Mouse (Mus musculus) intestine, embryonic 15.5 days (tissue): ENCODE data around the gene Zfp827. TPM values are rescaled to one million over a fixed set of nuclear protein-coding genes. Genes with fewer than 3 reads are reported as not detected.

Experiments
- ATAC-seq: fragments of 200-750 bp; cut with Nextera tagmentation; 2 replicates; pipeline ENCODE4 v1.8.0; 2017; ENCODE audit warnings: moderate TSS enrichment, moderate library complexity
- H3K27ac ChIP-seq: fragments of 300-500 bp; sonication (generic); 2 replicates; pipeline ENCODE4 v1.5.1; 2015; ENCODE audit warnings: mild to moderate bottlenecking, inconsistent platforms
- H3K27me3 ChIP-seq: fragments of 300-500 bp; sonication (generic); replicated peaks from 2 replicates; pipeline ENCODE4 v1.6.1; 2015; ENCODE audit warnings: inconsistent platforms
- H3K36me3 ChIP-seq: fragments of 300-500 bp; sonication (generic); 2 replicates; pipeline ENCODE4 v1.6.1; 2015; ENCODE audit warnings: inconsistent platforms
- H3K4me1 ChIP-seq: fragments of 300-500 bp; sonication (generic); replicated peaks from 2 replicates; pipeline ENCODE4 v1.6.1; 2015; ENCODE audit warnings: inconsistent platforms
- H3K4me2 ChIP-seq: fragments of 300-500 bp; sonication (generic); replicated peaks from 2 replicates; pipeline ENCODE4 v1.6.1; 2015; ENCODE audit warnings: mild to moderate bottlenecking, inconsistent platforms
- H3K4me3 ChIP-seq: fragments of 300-500 bp; sonication (generic); replicated peaks from 2 replicates; pipeline ENCODE4 v1.5.1; 2015; ENCODE audit warnings: inconsistent platforms
- H3K9ac ChIP-seq: fragments of 300-500 bp; sonication (generic); 2 replicates; pipeline ENCODE4 v1.6.1; 2015; ENCODE audit warnings: inconsistent platforms
- H3K9me3 ChIP-seq: fragments of 300-500 bp; sonication (generic); 2 replicates; pipeline ENCODE4 v1.6.1; 2016; ENCODE audit warnings: inconsistent platforms
- WGBS: fragments of 180-500 bp; shearing (Covaris S2); methylation state at CpG from one replicate; pipeline ENCODE4 v1.1.7; 2015; 5-methylcytosine and 5-hydroxymethylcytosine counted together
- polyA plus RNA-seq: library from polyadenylated mRNA; unstranded; fragments of >200 nt; fragmentation: Nextera tagmentation; extraction: Ambion mirVana; gene quantifications from 2 replicates; pipeline ENCODE4 v1.2.1, GENCODE M21; 2015

Gene Zfp827
- polyA plus RNA-seq, 1 experiment from 2014 or later: 6.5 TPM

DNA sequence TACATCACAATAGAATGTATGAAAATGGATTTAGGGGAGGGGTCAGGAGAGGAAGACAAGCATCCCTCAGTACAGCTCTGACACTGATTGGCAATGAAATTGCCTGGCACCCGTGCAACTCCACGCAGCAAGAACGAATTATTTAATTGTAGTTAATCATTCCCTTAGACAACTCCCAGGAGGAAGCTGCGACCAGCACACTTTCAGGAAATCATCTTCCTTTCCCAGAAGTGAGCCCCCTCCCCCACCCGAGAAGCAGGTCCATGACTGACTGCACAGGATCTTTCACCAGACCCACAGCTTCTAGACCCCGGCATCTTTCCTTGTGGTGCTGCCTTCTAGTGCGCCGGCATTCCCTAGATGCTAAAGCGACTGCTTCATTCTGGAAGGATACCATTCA, 183.4 kb downstream of the Zfp827 start:
- no peak overlapping the region for H3K27ac ChIP-seq
- ATAC-seq: no peak

DNA sequence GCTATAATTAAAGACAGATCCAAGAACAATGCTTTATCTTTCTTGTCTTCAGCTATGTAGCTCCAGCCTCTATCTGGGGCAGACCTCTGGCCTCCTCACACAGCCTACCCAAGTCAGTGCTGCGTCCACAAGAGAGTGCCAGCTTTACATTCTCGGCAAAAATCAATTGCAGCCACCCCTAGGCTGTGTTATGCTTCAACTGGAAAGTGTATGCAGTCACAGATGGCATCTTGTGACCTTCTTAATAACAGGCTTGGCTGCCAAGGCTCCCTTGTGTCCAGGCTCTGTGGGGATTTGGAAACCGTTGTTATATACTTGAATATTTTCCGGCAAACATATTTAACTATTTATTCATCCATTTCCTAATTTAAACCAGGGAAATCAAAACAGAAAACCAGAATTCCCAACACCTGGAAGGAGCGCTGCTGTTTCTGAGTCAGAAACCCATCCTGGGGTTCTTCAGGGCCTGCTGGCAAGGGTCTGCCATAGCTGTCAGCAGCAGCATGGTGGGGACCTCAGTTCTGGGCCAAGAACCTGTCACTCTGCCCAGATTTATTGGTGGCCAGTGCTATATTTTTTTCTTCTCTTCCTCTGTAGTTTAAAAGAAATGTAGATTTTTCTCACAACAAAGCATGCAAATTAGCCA, 194.0 kb downstream of the Zfp827 start:
- Histone ChIP-seq H3K4me3 (no peak overlapping the region), H3K36me3 (no peaks in the 10 kb centered on the region), H3K4me2 (no peak overlapping the region), H3K9me3 (no peaks in the 10 kb centered on the region), H3K27ac (no peak overlapping the region), H3K27me3 (no peaks in the 10 kb centered on the region), H3K4me1 (no peaks in the 10 kb centered on the region), H3K9ac (no peak overlapping the region)
- no peak for ATAC-seq
- WGBS: 62% methylated on average over 5 of the region's 5 CpGs

More for the DNA sequence above, 183.4 kb downstream of the Zfp827 start:
- WGBS: 67% methylated on average over 9 of the region's 9 CpGs
- H3K9me3 ChIP-seq: no peaks in the 10 kb centered on the region
- H3K4me3 ChIP-seq: no peak overlapping the region
- H3K27me3 ChIP-seq: no peaks in the 10 kb centered on the region
- H3K9ac ChIP-seq: no peak overlapping the region
- H3K36me3 ChIP-seq: no peaks in the 10 kb centered on the region
- H3K4me1 ChIP-seq: peaks cover 26% of the 10 kb centered on the region
- H3K4me2 ChIP-seq: no peak overlapping the region

DNA sequence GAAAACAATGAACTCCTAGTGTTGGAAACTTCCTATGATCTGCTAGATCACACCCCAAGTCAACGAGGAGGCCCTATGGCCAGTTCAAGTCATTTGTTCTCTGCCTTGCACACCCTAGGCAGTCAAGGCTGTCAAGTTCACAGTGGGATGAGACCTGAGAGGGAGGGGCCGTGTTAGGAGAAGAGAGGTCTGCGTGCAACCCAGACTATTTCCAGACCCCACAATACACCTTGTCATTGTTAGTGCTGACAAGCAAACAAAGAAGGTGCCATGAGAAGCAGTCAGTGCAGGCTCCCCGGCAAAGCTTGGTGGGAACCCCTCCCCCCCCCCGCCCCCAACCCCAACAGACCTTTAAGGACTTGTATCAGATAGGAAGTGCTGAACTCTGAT, 194.5 kb downstream of the Zfp827 start:
- Histone ChIP-seq H3K4me1 (no peaks in the 10 kb centered on the region), H3K9ac (no peak overlapping the region)

DNA sequence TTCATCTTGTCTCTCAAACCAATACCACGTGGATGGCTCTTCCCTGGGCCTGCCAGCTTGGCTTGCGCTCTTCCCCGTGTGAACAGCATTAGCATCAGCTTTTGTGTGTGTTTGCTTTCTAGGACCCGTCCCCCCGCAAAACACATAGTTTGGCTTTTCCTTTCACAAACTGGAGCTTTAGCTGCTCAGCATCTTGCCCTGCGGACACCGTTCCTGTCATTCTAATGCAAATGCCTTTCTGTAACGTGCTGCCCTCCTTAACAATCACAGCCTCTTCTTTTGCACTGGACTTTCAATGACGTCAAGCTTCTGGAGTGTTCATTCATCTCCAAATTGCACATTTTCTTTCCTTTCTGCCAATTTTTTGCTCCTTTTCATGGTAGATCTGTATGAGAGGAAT, 196.1 kb downstream of the Zfp827 start:
- H3K27ac ChIP-seq: no peak overlapping the region
- WGBS: 88% methylated on average over 9 of the region's 9 CpGs
- no peak overlapping the region for H3K9ac ChIP-seq
- ATAC-seq: no peak
- no peaks in the 10 kb centered on the region for H3K36me3 ChIP-seq
- no peaks in the 10 kb centered on the region for H3K4me1 ChIP-seq
- H3K27me3 ChIP-seq: no peaks in the 10 kb centered on the region
- H3K9me3 ChIP-seq: no peaks in the 10 kb centered on the region
- no peak overlapping the region for H3K4me2 ChIP-seq
- no peak overlapping the region for H3K4me3 ChIP-seq

More for the DNA sequence above, 194.5 kb downstream of the Zfp827 start:
- H3K4me3 ChIP-seq: no peak overlapping the region
- H3K27ac ChIP-seq: no peak overlapping the region
- no peaks in the 10 kb centered on the region for H3K36me3 ChIP-seq
- no peak for ATAC-seq
- H3K4me2 ChIP-seq: no peak overlapping the region
- no peaks in the 10 kb centered on the region for H3K27me3 ChIP-seq
- H3K9me3 ChIP-seq: no peaks in the 10 kb centered on the region
- WGBS: 65% methylated on average over 5 of the region's 5 CpGs

DNA sequence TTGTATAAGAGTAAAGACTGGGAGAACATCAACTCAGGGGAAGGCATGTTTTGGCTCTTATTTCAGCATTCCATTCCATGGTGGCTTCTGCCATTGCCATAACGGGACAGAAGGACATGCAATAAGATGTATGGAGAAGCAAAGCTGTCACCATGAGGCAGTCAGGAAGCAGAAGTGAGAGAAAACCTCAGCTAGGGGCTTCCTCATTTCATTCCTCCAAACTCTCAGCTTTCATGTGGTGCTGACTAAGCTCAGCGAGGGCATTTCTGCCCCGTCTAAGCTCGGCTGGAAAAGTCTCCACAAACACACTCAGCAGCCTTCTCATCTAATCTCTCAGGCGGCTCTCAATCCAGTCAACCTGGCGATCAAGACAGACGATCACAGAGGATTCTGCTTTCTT, 197.3 kb downstream of the Zfp827 start:
- no peak for ATAC-seq
- 68% methylated on average over 7 of the region's 7 CpGs for WGBS
- Histone ChIP-seq H3K4me2 (no peak overlapping the region), H3K36me3 (no peaks in the 10 kb centered on the region), H3K4me1 (no peaks in the 10 kb centered on the region), H3K9me3 (no peaks in the 10 kb centered on the region), H3K27ac (no peak overlapping the region), H3K27me3 (no peaks in the 10 kb centered on the region), H3K9ac (no peak overlapping the region), H3K4me3 (no peak overlapping the region)

DNA sequence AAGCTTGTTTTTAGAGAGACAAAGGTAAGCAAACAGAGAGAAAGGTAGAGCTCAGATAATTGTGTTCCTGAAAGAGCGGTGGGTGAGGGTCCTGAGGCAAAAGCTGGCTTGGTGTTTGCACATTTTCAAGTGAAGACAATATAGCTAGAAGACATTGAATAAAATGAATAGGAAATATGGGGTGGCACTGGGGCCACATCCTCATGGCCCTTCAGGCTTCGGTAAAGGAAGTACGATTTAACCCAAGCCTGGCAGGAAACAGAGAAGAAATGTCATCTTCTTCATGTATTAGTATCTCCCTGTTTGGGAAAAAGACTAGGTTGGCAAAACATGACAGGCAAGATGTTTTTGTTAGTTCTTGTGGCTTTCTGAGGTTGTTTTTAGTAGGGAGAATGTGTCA, 197.8 kb downstream of the Zfp827 start:
- H3K9ac ChIP-seq: no peak overlapping the region
- H3K36me3 ChIP-seq: no peaks in the 10 kb centered on the region
- 83% methylated on average over 3 of the region's 3 CpGs for WGBS
- H3K9me3 ChIP-seq: no peaks in the 10 kb centered on the region
- no peak overlapping the region for H3K4me3 ChIP-seq
- no peak overlapping the region for H3K27ac ChIP-seq
- H3K4me1 ChIP-seq: no peaks in the 10 kb centered on the region
- no peaks in the 10 kb centered on the region for H3K27me3 ChIP-seq
- no peak for ATAC-seq
- H3K4me2 ChIP-seq: no peak overlapping the region

DNA sequence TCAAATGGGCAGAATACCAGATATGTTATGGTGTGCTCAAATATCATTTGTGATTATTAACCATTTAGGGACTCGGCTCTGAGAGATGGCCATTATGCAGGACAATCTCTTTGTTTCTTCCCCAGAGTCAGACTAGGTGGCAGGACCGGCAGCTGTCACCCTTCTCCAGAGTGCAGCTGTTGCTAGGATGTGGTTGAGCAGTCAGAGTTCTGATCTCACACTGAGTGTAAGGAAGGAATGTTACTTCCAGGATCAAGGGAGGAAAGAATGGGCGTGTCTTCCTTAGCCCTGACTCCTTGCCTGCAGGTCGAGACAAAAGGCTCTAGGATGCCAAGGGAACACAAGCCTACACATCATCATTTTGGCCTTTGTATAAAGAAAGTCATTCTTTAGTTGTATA, 199.0 kb downstream of the Zfp827 start:
- Histone ChIP-seq H3K27me3 (no peaks in the 10 kb centered on the region), H3K4me3 (no peak overlapping the region), H3K4me1 (no peaks in the 10 kb centered on the region), H3K4me2 (no peak overlapping the region), H3K9me3 (no peaks in the 10 kb centered on the region), H3K27ac (no peak overlapping the region), H3K9ac (no peak overlapping the region), H3K36me3 (no peaks in the 10 kb centered on the region)
- ATAC-seq: no peak
- WGBS: 83% methylated on average over 4 of the region's 4 CpGs

DNA sequence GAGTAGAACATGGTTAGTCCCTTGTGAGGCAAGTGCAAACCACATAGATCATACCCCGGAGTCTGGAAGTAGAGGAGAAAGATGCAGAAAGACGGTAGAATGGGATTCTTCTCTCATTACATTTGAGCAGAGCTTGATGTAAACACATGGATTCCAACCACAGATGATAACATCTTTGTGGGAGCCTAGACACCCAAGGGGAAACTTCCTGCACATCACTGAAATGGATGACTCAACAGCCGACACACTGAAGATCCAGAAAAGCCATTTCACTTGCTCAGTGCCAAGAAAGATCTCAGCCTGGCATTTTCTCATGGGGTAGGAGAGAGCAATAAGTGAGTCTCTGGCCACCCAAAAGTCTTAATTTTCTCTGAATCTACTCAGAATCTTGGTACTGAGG, 199.7 kb downstream of the Zfp827 start:
- Histone ChIP-seq H3K36me3 (no peaks in the 10 kb centered on the region), H3K4me1 (no peaks in the 10 kb centered on the region), H3K9me3 (no peaks in the 10 kb centered on the region), H3K4me2 (no peak overlapping the region), H3K27me3 (no peaks in the 10 kb centered on the region), H3K27ac (no peak overlapping the region), H3K4me3 (no peak overlapping the region), H3K9ac (no peak overlapping the region)
- WGBS: 72% methylated on average over 3 of the region's 3 CpGs
- ATAC-seq: no peak

DNA sequence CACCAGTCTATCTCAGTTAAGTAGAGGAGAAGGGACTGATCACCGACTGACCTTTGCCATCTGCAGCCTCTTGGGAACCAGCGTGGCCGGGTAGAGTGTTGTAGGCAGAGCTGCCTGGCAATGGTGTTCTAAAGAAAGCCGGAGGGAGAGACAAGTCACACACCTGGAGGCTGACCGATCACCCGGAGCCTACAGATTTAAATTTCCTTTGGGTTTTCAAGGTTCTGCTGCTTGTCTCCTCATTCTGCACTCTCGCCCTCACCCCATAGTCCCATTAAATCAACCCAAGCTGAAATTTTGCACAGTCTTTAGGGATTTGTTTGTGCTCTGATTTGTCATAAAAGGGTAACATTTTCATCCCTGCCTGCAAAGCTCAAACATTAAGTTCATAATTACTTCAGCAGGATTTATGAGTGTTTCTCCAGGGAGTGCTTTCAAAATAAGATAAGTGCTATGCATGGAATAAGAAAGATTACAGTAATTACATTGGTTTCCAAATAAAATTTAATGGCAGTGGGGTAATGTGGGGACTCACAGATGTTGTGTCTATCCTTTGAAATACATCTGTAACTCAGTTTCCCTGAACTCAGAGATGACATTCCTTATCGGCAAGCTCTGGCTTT, 201.1 kb downstream of the Zfp827 start:
- Histone ChIP-seq H3K9me3 (no peaks in the 10 kb centered on the region), H3K4me3 (no peak overlapping the region), H3K36me3 (no peaks in the 10 kb centered on the region), H3K4me1 (no peaks in the 10 kb centered on the region), H3K4me2 (no peak overlapping the region), H3K9ac (no peak overlapping the region), H3K27me3 (no peaks in the 10 kb centered on the region), H3K27ac (no peak overlapping the region)
- ATAC-seq: no peak
- WGBS: 75% methylated on average over 8 of the region's 8 CpGs

DNA sequence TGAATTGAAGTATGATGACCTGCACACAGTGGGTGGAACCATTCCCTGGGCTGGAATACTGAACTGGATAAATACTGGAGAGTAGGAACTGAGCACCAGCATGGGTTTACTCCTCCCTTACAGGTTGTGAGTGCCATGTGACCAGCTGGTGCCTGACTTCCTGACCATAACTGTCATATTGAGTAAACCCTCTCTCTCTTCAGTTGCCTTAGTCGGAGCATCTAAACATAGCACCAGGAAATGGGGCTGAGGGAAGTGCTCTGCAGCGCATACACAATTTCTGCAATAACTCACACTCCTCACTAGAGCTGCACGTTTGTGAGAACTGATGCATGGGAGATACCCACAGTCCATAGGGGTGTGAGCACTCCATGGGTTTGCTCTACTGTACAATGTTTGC, 211.1 kb downstream of the Zfp827 start:
- Histone ChIP-seq H3K27ac (no peak overlapping the region), H3K9me3 (no peaks in the 10 kb centered on the region), H3K4me2 (no peak overlapping the region), H3K36me3 (no peaks in the 10 kb centered on the region), H3K4me1 (no peaks in the 10 kb centered on the region), H3K9ac (no peak overlapping the region), H3K4me3 (no peak overlapping the region), H3K27me3 (no peaks in the 10 kb centered on the region)
- no peak for ATAC-seq
- 54% methylated on average over 3 of the region's 3 CpGs for WGBS

DNA sequence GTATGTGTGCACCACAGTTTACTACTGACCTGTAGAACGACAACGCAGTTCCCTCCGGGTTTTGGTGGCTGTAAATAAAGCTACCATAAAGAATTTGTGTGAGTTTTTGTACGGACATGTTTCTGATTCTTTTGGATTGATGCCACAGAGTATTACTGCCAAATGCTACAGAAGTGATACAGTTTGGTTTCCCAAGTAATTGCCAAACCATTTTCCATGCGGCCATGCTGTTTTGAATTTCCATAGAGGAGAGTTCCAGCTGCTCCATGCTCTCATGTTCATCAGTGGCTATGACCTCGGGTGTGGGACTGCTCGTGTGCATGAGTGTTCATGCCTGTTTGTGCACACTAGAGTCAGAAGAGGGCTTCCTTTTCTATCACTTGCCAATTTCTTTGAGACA, 211.8 kb downstream of the Zfp827 start:
- Histone ChIP-seq H3K4me3 (no peak overlapping the region), H3K36me3 (no peaks in the 10 kb centered on the region), H3K27me3 (no peaks in the 10 kb centered on the region), H3K4me1 (no peaks in the 10 kb centered on the region), H3K27ac (no peak overlapping the region), H3K9me3 (no peaks in the 10 kb centered on the region), H3K9ac (no peak overlapping the region), H3K4me2 (no peak overlapping the region)
- 77% methylated on average over 7 of the region's 7 CpGs for WGBS
- no peak for ATAC-seq
